Mouse (Mus musculus) layer of hippocampus, postnatal 36 days (tissue): ENCODE measurements around the gene Zfp710. TPM values are rescaled to one million over a fixed set of nuclear protein-coding genes. Genes with fewer than 3 reads are reported as not detected.
"Not testable (repeated sequence)": the region's sequence is repeated elsewhere in the genome, so short reads cannot be mapped to it uniquely, and the experiment has no call there.

ENCODE experiments used
- DNase-seq, 2 experiments: peaks; one replicate each; pipeline ENCODE4 v3.0.0; 2022
- total RNA-seq, 2 experiments: library from RNA; stranded (reverse); gene quantifications; 2 replicates each; pipeline ENCODE4 v1.2.3; 2021

The Zfp710 gene
- total RNA-seq, 2 experiments from 2014 or later = 21.7 to 23.1 TPM

- peak; percentile 91 for DNase-seq
These were observed 90.6 kb downstream of the Zfp710 start, which contains the start of gene Idh2 for GRCm38 (mm10) chr7:80115224-80115590. Idh2 (minus strand) TSS chr7:80115392.

GRCm38 (mm10) chr7:80116158-80116557, 91.5 kb downstream of the Zfp710 start:
- no peak for DNase-seq

- DNase-seq = no peak
These were observed 94.6 kb downstream of the Zfp710 start for GRCm38 (mm10) chr7:80119198-80119597.

- DNase-seq = no peak
These were observed 96.5 kb downstream of the Zfp710 start for GRCm38 (mm10) chr7:80121083-80121482.

GRCm38 (mm10) chr7:80123115-80123514, 98.5 kb downstream of the Zfp710 start:
- no peak for DNase-seq

- no peak for DNase-seq
These were observed 99.1 kb downstream of the Zfp710 start for GRCm38 (mm10) chr7:80123672-80124071.

GRCm38 (mm10) chr7:80129278-80129677, 104.7 kb downstream of the Zfp710 start:
- DNase-seq = no peak

GRCm38 (mm10) chr7:80130344-80131055, 105.9 kb downstream of the Zfp710 start:
- DNase-seq = no peak

- not testable (repeated sequence) for DNase-seq
These were observed 106.7 kb downstream of the Zfp710 start for GRCm38 (mm10) chr7:80131315-80131714.

GRCm38 (mm10) chr7:80132541-80132940, 107.9 kb downstream of the Zfp710 start:
- peak in 1 of 2 experiments; percentile 35 for DNase-seq

GRCm38 (mm10) chr7:80134454-80135172, 110.0 kb downstream of the Zfp710 start:
- peak; percentile 78 to 79 for DNase-seq

GRCm38 (mm10) chr7:80135173-80135532, 110.5 kb downstream of the Zfp710 start:
- no peak for DNase-seq

- DNase-seq = no peak
These were observed 113.8 kb downstream of the Zfp710 start for GRCm38 (mm10) chr7:80138375-80138774.

- DNase-seq = peak; percentile 68 to 71
These were observed 116.2 kb downstream of the Zfp710 start for GRCm38 (mm10) chr7:80140815-80141214.

Other genes with a start within 250 kb of the Zfp710 start
- under 1 TPM in 1 of 2 experiments, not detected in 1; 0.30 TPM for gene Mesp1, start 231.0 kb upstream of the Zfp710 start, total RNA-seq
- 1 to 10 TPM; 1.1 to 1.6 TPM for gene Mesp2, start 214.1 kb upstream of the Zfp710 start, total RNA-seq
- gene Anpep, start 163.8 kb upstream of the Zfp710 start, total RNA-seq = 1 to 10 TPM; 3.1 to 4.8 TPM
- 10 to 100 TPM; 47.4 to 49.6 TPM for gene Ap3s2, start 104.2 kb upstream of the Zfp710 start, total RNA-seq
- 10 to 100 TPM; 12.0 to 13.4 TPM for gene Arpin, start 89.5 kb upstream of the Zfp710 start, total RNA-seq
- gene Idh2, start 90.6 kb downstream of the Zfp710 start, total RNA-seq = 10 to 100 TPM; 57.6 to 61.5 TPM
- 10 to 100 TPM; 21.6 to 24.1 TPM for gene Sema4b, start 162.0 kb downstream of the Zfp710 start, total RNA-seq
- 10 to 100 TPM; 21.0 to 25.4 TPM for gene Cib1, start 208.0 kb downstream of the Zfp710 start, total RNA-seq
- 1 to 10 TPM; 6.9 to 7.3 TPM for gene Gdpgp1, start 208.1 kb downstream of the Zfp710 start, total RNA-seq
- 1 to 10 TPM; 1.7 to 2.9 TPM for gene Ttll13, start 221.6 kb downstream of the Zfp710 start, total RNA-seq
- gene Ngrn, start 236.4 kb downstream of the Zfp710 start, total RNA-seq = 10 to 100 TPM; 41.4 to 44.5 TPM
- gene Vps33b, start 244.8 kb downstream of the Zfp710 start, total RNA-seq = 10 to 100 TPM; 21.6 to 24.3 TPM